Mouse (Mus musculus) cerebellum, adult (tissue): ENCODE measurements at regions not wholly inside any gene's neighbourhood (a gene's known extent, or its start where the extent isn't known, plus 50 kb on each side); places are given as distances from the start of the nearest gene placed in this dataset.
"Not testable (repeated sequence)": the region's sequence is repeated elsewhere in the genome, so short reads cannot be mapped to it uniquely, and the experiment has no call there.

Experiments
- ATAC-seq: cut with Nextera tagmentation; 2 replicates; pipeline ENCODE4 v1.9.2; 2017; ENCODE audit warnings: mild to moderate bottlenecking, moderate library complexity, mixed read lengths; ENCODE audit not compliant: insufficient number of reproducible peaks, low FRiP score, low TSS enrichment

GRCm38 (mm10) chr6:74282842-74283241, 813.4 kb upstream of the 4931417E11Rik start:
- no peak for ATAC-seq

GRCm38 (mm10) chr6:74274232-74274631, 804.8 kb upstream of the 4931417E11Rik start:
- no peak for ATAC-seq

GRCm38 (mm10) chr6:74271156-74271897, 801.9 kb upstream of the 4931417E11Rik start:
- ATAC-seq, result peak; percentile 97

GRCm38 (mm10) chr6:74266601-74267000, 797.1 kb upstream of the 4931417E11Rik start:
- ATAC-seq, result not testable (repeated sequence)
